Mouse (Mus musculus) liver, adult 2 months (tissue): ENCODE measurements around the gene Itpripl2. TPM values are rescaled to one million over a fixed set of nuclear protein-coding genes. Genes with fewer than 3 reads are reported as not detected.

Source experiments
- DNase-seq: peaks from one replicate; pipeline ENCODE4 v3.0.0-alpha.2; 2011; ENCODE audit warnings: low read depth, low spot score; ENCODE audit errors: extremely low read depth
- H3K27ac ChIP-seq: fragments of 200-500 bp; replicated peaks from 2 replicates; pipeline ENCODE4 v1.5.1; 2012; ENCODE audit warnings: low read depth, mild to moderate bottlenecking, control low read depth, inconsistent platforms, low read length; ENCODE audit not compliant: insufficient read depth
- H3K27me3 ChIP-seq: fragments of 200-500 bp; 2 replicates; pipeline ENCODE4 v1.6.1; 2012; ENCODE audit warnings: mild to moderate bottlenecking, moderate library complexity, low read length, inconsistent platforms; ENCODE audit not compliant: control insufficient read depth, insufficient read depth
- H3K36me3 ChIP-seq: fragments of 200-500 bp; 2 replicates; pipeline ENCODE4 v1.6.1; 2012; ENCODE audit warnings: low read length, inconsistent platforms; ENCODE audit not compliant: control insufficient read depth, insufficient read depth
- H3K4me1 ChIP-seq: fragments of 200-500 bp; 2 replicates; pipeline ENCODE4 v1.6.1; 2011; ENCODE audit warnings: low read length; ENCODE audit not compliant: control insufficient read depth, insufficient read depth
- H3K4me3 ChIP-seq: fragments of 200-500 bp; 2 replicates; pipeline ENCODE4 v1.5.1; 2011; ENCODE audit warnings: low read depth, mild to moderate bottlenecking, control low read depth, low read length, moderate library complexity; ENCODE audit not compliant: insufficient read depth
- H3K79me2 ChIP-seq: fragments of 200-500 bp; 2 replicates; pipeline ENCODE4 v1.6.1; 2012; ENCODE audit warnings: inconsistent platforms, mild to moderate bottlenecking, low read length, moderate library complexity; ENCODE audit not compliant: control insufficient read depth, insufficient read depth
- H3K9ac ChIP-seq: fragments of 200-500 bp; 2 replicates; pipeline ENCODE4 v1.6.1; 2012; ENCODE audit warnings: low read depth, mild to moderate bottlenecking, control low read depth, inconsistent platforms, low read length
- CTCF ChIP-seq: fragments of 200-500 bp; IDR thresholded peaks from 2 replicates; pipeline ENCODE4 v1.5.1; 2011; ENCODE audit warnings: low read depth, low read length, control low read depth
- POLR2A ChIP-seq: fragments of 200-500 bp; IDR thresholded peaks from 2 replicates; pipeline ENCODE4 v1.6.1; 2011; ENCODE audit warnings: low read length, control low read depth; ENCODE audit not compliant: insufficient read depth; ENCODE audit errors: extremely low read depth
- WGBS: fragments of 180-500 bp; shearing (Covaris S2); methylation state at CpG from one replicate; pipeline ENCODE4 v1.1.7; 2018; 5-methylcytosine and 5-hydroxymethylcytosine counted together
- polyA plus RNA-seq: library from polyadenylated mRNA; depleted of rRNA; stranded (reverse); fragments of >200 nt; gene quantifications from 2 replicates; pipeline ENCODE4 v1.2.3, GENCODE M21; 2012
- total RNA-seq: library from RNA; depleted of rRNA; stranded (reverse); fragments of >200 nt; gene quantifications from 2 replicates; pipeline ENCODE4 v1.2.3, GENCODE M21; 2014

Gene Itpripl2
- total and polyA plus RNA-seq, 2 experiments: 1.6 to 3.5 TPM

GRCm38 (mm10) chr7:118483996-118484395, 7.8 kb downstream of the Itpripl2 start:
- H3K79me2 ChIP-seq: no peaks in the 10 kb centered on the region
- H3K4me3 ChIP-seq: no peak overlapping the region
- no peak overlapping the region for H3K9ac ChIP-seq
- peaks cover 7% of the 10 kb centered on the region for H3K4me1 ChIP-seq
- no peaks in the 10 kb centered on the region for H3K36me3 ChIP-seq
- 86% methylated on average over 1 of the region's 1 CpGs for WGBS
- no peaks in the 10 kb centered on the region for H3K27me3 ChIP-seq
- TF ChIP-seq CTCF (no peak), POLR2A (no peak)
- DNase-seq: peak; percentile 18
- no peak overlapping the region for H3K27ac ChIP-seq

DNA sequence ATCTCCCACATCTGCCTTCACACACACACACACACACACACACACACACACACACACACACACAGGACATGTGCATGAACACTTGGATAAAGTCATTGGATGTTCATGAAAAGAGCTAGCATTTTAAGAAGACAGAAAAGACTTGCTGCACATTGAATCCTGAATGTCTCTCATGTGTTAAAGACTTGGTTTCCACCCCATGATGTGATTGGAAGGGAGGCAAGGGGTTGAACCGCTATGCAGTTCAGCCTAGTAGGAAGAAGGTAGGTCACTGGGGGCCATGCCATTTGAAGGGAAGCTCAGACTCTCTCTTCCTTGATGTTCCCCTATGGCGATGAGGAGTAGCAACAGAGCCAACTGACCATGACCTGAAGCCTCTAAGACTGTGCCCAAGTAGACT, 9.8 kb downstream of the Itpripl2 start:
- no peak for TF ChIP-seq CTCF
- no peak for TF ChIP-seq POLR2A
- WGBS: 83% methylated on average over 2 of the region's 2 CpGs
- no peak for DNase-seq
- H3K9ac ChIP-seq: no peak overlapping the region
- no peaks in the 10 kb centered on the region for H3K36me3 ChIP-seq
- peaks cover 3% of the 10 kb centered on the region for H3K4me1 ChIP-seq
- H3K4me3 ChIP-seq: no peak overlapping the region
- no peaks in the 10 kb centered on the region for H3K79me2 ChIP-seq
- H3K27ac ChIP-seq: no peak overlapping the region
- H3K27me3 ChIP-seq: no peaks in the 10 kb centered on the region

GRCm38 (mm10) chr7:118481047-118481810, 10.5 kb downstream of the Itpripl2 start:
- no peaks in the 10 kb centered on the region for H3K36me3 ChIP-seq
- no peak overlapping the region for H3K9ac ChIP-seq
- no peak overlapping the region for H3K4me3 ChIP-seq
- TF ChIP-seq POLR2A (no peak), CTCF (no peak)
- WGBS: 71% methylated on average over 10 of the region's 10 CpGs
- peaks cover 3% of the 10 kb centered on the region; the same call in 1 of the 2 replicates for H3K4me1 ChIP-seq
- H3K27me3 ChIP-seq: no peaks in the 10 kb centered on the region
- H3K79me2 ChIP-seq: no peaks in the 10 kb centered on the region
- peak; percentile 37 for DNase-seq
- H3K27ac ChIP-seq: no peak overlapping the region

- H3K79me2 ChIP-seq: no peaks in the 10 kb centered on the region
- no peak for DNase-seq
- no peaks in the 10 kb centered on the region for H3K27me3 ChIP-seq
- no peaks in the 10 kb centered on the region for H3K36me3 ChIP-seq
- 0 out of 2 replicates have a peak, but pooled peaks cover 3% of the 10 kb centered on the region for H3K4me1 ChIP-seq
- TF ChIP-seq CTCF: no peak
- no peak for TF ChIP-seq POLR2A
- H3K27ac ChIP-seq: peak overlapping the region; percentile 4; the same call in 1 of the 2 replicates
- no peak overlapping the region for H3K4me3 ChIP-seq
- no peak overlapping the region for H3K9ac ChIP-seq
- 89% methylated on average over 9 of the region's 9 CpGs for WGBS
These were observed 11.5 kb downstream of the Itpripl2 start for GRCm38 (mm10) chr7:118480160-118480709.

DNA sequence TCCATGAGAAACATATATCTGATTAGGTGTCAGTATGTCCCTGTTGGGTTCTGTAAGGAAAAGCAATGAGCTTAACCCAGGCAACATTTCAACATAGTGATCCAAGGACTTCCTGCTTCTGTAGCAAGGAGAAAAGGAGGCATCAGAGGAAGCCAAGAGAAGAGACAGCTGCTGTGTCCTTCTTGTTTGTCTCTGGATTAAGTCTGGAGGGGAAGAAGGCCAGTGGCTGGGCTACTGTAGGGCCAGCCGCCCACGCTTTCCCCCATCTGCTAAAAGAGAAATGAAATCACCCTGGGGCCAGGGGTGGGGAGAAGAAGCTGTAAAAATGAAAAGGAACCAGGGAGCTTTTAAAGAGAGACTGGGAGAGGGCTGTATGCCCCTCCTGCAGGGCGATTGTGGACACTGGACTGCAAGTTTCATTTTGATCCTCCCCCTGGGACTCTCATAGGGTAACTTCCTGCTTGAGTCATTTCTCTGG, 12.9 kb downstream of the Itpripl2 start:
- Histone ChIP-seq H3K9ac (no peak overlapping the region), H3K27ac (peak overlapping the region; percentile 22; the same call in 1 of the 2 replicates)
- WGBS: 80% methylated on average over 3 of the region's 3 CpGs

More for the DNA sequence above, 12.9 kb downstream of the Itpripl2 start:
- Histone ChIP-seq H3K4me3 (no peak overlapping the region), H3K27me3 (no peaks in the 10 kb centered on the region), H3K36me3 (no peaks in the 10 kb centered on the region), H3K79me2 (no peaks in the 10 kb centered on the region), H3K4me1 (0 out of 2 replicates have a peak, but pooled peaks cover 3% of the 10 kb centered on the region)
- TF ChIP-seq CTCF (no peak), POLR2A (no peak)
- peak; percentile 39 for DNase-seq
